Mouse (Mus musculus) kidney, adult 8-10 months (tissue): ENCODE data around the gene Bcl7b.

Source experiments
- DNase-seq, 2 experiments: peaks; one replicate each; pipeline ENCODE4 v3.0.0; 2022

Bcl7b gene

DNA sequence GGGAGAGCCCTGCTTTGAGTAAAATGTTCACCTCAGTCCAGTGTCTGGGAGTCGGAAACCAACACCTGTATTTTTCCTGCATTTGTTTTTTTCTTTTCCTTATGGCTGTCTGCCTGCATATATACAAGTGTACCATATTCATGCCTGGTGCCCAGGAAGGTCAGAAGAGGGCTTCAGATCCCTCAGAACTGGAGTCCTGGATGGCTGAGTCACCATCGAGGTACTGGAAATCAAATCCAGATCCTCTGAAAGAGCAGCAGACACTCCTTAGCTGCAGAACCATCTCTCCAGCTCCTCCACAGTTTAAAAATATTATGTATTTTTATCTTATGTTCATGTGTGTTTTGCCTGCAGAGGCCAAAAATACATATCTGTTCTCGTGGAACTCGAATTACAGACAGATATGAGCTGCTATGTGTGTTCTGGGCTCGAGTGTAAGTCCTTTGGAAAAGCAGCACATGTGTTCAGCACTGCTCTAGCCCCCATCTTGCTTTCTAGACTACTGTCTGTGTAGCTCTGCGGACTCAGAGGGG is 3.7 kb downstream of the Bcl7b start:
- no peak for DNase-seq

DNA sequence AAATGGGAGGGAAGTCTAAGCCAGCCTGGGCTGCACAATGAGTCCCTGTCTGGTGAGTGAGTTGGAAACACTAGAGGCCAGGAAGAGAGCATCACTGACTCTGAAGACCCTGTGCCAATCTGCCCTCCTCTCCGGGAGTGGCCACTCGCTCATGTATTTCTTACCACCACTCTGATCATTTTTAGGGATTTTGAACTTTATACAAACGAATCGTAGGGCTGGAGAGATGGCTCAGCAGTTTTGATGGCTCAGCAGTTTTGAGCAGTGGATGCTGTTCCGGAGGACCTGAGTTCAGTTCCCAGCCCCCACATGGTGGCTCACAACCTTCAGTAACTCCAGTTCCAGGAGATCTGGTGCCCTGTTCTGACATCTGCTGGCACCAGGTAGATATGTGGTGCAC is 4.9 kb downstream of the Bcl7b start:
- DNase-seq, result no peak

DNA sequence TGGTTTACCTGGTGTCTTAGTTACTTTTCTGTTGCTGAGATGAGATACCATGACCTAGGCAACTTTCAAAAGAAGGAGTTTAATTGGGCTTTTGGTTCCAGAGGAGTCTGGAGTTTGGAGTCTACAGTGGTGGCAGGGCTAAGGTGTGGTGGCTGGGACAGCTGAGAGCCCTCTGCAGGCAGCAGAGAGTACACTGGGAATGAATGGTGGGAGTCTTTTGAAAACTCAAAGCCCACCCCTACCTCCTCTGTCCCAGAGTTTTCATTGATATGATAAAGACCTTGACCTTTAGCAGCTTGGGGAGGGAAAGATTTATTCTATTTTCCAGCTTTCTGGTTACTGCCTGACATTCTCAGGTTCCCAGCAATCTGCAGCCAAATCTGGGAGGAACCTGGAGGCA is 7.0 kb downstream of the Bcl7b start:
- DNase-seq, result no peak

DNA sequence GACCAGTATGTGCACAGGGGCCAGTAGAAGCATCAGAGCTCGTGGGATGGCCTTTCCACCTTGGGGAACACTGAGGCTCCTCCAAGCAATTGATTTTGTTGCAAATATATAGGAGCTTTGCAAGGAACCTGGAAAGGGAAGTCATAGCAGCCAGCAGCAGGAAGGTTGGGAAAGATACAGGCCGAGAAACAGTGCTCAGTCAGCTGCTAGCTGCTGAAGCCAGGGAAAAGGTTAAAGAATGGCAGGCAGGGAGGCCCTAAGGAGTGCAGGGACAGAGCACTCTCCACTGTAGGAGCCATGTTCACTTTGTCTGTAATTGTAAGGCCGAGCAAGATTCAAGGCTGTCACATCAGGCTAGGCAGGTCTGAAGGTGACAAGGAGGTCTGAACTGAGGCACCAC is 10.4 kb downstream of the Bcl7b start:
- DNase-seq, result no peak

DNA sequence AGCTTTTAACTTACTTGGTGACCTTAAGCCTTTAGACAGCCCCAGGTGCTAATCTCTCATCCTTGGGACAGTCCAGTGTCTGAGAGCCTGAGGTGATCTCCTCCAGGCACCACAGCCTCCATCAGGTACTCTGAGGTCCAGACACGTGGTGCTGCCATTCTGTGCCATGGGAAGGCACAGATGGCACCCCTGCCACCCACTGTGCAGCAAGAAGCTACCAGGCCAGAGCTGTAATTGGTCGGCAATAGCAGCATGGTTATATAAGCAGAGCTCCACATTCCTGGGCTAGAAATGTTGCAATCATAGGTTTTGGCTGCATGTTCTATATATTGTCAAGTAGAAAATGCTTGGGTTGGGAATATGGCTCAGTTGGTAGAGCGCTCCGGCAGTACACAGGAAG is 10.9 kb downstream of the Bcl7b start:
- DNase-seq, result no peak

DNA sequence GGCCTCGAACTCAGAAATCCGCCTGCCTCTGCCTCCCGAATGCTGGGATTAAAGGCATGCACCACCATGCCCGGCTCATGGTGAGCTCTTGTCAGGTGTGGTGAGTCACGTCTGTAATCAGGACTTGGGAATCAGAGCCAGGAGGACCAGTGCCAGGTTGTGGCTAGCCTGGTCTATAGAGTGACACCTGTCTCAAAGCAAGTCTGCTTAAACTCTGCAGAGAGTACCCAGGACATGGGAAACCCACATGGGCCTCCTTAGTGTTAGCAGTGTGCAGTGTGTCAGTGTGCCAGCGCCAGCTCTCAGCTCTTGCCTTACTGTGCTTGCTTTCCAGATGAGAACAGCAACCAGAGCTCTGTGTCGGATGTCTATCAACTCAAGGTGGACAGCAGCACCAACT is 11.5 kb downstream of the Bcl7b start:
- no peak for DNase-seq

DNA sequence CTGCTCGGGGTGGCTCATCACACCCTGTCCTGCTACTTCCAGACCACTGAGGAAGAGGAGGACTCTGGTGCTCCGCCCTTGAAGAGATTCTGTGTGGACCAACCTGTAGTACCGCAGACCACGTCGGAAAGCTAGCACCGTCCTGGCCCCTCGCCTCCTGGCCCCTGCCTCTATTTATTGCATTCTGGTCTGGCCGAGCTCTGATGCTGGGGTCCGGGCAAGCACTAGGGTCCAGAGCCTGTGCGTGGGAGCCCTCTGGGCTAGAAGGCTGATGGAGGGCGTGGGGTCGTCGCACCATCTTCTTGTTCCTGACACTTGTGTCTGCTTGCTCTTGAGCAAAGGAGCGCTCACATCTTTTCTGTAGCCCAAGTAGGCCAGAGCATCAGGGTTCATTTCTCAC is 12.7 kb downstream of the Bcl7b start:
- DNase-seq, result no peak

DNA sequence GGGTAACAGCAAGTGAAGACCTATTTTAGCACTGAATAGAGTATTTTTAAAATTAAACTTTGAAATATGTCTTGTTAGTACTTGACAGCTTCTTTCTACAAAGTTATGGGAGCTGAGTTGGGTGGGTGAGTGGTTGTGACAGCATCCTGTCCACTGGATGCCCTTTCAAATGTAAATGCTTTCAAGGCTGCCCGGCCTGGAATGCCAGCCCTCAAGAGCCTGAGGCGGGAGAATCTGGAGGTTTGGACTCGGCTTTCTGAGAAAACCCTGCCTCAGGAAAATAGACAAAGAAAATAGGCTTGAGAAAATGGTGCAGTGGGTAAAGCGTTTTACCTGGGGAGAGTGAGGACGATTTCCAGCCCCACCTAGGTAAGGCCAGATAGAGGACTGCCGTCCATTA is 13.7 kb downstream of the Bcl7b start:
- DNase-seq, result no peak

DNA sequence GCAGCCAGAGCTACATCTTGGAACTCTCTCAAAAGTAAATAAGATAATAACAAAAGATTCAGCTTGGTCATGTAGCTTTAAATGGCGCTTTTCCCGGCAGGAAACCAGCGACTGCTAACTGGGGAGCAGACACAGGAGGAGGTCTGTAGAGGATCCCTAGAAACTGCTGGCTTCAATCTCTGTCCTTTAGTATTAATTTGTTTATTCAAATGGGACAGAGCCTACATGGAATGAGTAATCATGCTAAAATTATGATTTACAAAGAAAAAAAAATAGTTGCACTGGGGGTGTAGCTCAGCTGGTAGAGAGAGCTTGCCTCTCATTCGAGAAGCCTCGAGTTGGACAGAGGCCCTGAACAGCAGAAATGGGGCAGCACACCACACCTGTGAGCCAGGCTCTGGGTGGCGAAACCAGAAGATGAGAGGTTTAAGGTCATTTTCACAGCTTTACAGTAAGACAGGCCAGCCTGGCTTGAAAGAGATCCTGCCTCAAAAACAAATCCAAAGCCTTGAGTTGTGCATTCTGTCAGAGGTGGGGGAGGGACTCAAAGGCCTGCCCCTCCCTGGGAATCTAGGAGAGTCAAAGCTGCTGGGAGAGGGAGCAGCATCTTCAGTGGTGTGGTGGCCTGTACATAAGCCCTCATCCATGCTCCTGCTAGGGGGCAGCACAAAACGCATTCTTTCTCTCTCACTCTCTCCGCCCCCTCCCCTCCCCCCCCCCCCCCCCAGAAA is 15.2 kb downstream of the Bcl7b start:
- no peak for DNase-seq

DNA sequence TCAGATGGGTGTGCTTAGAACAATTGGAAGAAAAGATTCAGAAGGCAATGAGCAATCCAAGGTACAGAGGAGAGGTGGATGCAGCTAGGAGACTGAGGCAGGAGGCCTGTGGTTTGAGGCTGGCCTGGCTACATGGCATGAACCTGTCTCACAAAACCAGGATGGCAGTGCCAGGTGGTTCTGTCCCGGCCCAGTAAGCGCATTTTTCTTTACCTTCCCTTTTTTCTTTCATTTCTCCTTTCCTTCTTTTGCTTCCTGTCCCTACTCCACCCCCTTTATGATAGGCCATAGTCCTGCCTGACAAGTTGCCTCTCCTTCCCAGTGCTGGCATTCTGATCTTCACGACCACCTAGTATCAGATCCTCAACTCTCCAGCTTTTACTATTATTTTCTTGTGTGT is 16.9 kb downstream of the Bcl7b start:
- no peak for DNase-seq

DNA sequence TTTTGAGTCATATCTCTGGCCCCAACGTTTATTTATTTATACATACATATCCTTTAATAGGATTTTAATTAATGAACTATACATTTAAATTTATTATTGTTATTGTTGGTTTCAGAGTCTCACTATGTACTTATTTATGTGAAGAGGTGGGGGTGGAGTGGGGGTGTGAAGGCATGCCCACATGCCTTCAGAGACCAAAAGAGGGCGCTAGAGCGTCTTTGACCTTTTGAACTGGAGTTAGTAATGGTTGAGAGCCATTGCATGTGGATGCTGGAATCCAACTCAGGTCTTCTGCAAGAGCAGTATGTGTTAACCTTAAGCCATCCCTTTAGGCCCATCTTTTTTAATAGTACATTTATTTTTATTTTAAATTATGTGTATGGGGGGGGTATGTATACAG is 17.5 kb downstream of the Bcl7b start:
- DNase-seq, result peak in 1 of 2 experiments; percentile 41

DNA sequence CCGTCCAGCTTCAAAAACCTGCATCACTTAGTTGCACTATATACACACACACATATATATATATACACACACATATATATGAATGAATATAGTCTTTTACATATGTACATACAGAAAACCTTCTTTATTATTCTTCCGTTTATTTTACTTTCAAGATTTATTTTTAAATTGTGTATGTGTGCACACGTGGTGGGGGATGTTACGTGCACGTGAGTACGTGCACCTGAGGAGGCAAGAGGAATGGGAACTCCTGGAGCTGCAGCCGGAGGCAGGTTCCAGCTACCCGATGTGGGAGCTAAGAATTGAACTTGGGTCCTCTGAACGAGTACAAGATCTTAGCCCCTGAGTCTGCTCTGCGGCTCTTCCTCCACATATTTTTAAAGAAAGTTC is 18.1 kb downstream of the Bcl7b start:
- DNase-seq, result no peak

DNA sequence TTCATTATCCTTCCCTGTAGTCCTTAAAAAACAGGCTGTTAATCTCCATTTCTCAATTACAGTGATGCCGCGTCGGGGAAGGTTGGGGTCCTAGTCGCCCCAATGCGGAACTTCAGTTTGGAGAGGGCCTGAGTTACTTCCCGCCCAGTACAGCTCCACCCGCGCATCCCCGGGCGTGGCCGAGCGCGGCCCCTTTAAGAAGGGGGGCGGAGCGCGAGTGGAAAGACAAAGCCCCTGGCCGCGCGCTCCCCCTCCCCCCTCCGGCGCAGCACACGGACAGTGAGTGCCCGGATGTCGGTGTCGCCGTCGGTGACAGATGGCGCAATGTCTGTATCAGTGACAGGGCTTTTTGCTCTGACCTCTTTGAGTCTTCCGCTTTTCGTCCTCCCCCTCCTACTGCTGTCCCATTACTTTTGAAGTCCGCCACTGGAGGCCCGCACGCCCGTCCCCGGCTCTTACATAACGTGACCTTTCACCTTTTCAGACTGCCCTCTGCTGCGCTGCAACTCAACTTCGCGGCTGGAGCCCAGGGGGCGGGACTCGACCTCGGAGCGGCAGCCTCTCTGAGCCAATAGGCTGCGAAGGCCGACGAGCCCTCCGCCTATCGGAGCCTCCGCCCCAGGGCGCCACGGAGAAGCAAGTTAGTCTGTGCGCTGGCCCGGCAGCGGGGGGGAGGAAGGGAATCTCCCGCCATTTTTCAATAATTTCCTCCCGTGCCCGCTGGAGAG is 18.7 kb downstream of the Bcl7b start, which contains the start of gene Baz1b:
Baz1b (plus strand) TSS at position 644 of the 728 bp plus-strand sequence.
- DNase-seq, result peak; percentile 99

DNA sequence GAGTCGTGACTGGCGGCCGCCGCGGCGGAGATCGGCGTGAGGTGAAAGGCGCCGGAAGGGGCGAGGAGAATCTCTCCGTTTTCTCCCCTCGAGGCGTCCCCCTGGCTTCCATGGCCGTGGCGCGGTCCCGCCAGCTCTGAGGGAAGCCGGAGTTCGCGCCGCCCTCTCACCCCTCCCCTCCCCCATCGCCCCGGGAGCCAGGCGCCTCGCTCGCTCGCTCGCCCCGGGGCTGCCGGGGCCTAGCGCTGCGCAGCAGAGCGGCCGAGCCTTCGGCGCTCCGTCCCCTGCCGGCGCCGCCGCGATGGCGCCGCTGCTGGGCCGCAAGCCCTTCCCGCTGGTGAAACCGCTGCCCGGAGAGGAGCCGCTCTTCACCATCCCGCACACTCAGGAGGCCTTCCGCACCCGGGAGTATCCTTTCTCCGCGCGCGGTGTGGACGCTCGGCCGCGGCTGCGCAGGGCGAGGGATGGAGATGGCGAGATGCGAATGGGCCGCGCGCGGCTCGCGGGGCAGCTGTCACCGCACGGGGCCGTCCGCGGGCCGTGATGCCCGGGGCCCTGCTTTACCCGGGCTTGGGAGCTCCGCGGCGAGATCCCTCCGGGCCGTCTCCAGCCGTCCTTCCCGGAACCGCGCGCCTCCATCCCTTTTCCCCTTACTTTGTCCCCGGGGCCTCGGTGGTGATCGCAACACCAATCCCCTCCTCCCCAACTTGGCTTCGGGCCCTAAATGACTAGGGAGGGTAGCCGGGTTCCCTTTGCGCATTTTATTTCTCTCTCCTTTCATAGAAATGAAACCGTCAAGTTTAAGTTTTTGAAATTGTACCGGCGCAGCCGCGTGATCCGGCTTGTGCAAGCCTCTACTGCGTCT is 19.5 kb downstream of the Bcl7b start:
- peak in 1 of 2 experiments; percentile 33 for DNase-seq

DNA sequence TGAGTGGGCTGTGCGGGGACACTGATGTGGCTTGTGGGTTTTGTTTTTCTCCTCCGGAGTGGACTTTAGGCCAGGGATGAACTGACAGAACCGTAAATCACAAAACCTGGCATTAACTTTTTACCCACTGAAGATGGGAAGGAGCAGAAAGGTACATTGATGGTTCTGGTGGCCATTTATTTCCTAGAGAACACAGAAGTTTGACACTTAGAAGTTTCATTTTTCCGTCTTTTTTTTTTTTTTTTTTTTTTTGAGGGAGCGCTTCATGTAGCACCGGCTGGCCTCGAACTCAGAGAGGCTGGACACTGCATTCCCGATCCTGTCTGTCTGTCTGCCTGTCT is 20.1 kb downstream of the Bcl7b start:
- no peak for DNase-seq

DNA sequence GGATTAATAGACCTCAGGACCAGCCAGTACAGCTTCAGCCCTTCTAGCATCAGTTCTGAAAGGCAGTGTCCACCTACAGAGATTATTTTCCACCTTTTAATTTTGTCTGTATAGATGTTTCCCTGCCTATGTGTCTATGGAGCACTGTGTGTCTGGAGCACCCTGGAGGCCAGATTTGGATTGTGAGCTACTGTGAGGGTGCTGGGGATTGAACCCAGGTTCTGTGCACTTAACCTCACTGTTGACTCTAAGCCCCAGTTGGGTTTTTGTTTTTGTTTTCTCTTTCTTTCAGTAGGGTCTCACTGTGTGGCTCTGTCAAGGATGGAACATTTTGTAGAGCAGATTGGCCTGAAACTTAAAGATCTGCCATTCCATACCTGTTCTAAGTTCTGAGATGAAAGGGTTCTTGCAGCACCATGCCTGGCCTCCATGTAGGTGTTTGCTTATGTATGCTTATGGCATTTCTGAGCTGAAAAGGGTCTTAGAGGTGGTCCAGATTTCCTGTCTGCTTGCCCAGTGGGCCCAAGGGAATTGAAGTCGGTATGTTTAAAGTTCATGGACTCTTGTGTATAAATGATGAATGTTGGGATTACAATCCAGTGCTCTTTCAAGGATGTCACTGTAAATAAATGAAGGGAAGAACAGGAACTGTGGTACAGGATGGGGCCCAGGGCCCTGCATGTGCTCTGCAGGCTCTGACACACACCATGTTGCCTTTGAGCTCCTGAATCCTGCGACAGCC is 21.4 kb downstream of the Bcl7b start:
- no peak for DNase-seq

DNA sequence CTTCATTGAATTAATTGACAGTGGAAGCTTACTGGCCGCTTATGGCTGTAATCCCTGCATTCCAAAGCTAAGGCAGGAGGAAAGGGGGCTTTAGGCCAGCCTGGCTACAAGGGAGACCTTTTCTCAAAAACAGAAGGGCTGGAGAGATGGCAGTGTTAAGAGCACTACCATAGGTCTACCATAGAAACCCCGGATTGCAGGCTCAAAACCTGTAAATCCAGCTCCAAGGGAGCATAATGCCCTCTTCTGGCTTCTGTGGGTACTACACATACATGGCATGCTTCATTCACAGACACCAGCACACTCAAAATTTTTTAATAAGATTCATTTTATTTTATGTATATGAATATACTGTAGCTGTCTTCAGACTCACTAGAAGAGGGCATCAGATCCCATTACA is 23.5 kb downstream of the Bcl7b start:
- DNase-seq, result peak; percentile 52 to 76

DNA sequence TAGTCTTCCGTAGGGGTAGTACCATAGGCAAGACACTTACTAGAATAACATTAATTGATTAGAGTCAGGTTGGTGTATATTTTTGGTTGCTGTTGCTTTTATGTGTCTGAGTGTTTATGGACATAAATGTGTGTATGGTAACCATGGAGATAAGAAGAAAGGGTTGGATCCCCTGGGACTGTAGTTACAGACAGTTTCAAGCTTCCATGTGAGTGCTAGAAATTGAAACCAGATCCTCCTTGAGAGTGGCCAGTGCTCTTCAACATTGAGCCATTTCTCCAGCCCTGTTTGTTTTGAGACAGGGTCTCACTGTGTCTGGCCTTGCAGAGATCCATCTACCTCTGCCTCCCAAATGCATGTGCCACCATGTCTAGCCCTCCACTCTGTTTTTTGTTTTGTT is 24.3 kb downstream of the Bcl7b start:
- DNase-seq, result no peak

DNA sequence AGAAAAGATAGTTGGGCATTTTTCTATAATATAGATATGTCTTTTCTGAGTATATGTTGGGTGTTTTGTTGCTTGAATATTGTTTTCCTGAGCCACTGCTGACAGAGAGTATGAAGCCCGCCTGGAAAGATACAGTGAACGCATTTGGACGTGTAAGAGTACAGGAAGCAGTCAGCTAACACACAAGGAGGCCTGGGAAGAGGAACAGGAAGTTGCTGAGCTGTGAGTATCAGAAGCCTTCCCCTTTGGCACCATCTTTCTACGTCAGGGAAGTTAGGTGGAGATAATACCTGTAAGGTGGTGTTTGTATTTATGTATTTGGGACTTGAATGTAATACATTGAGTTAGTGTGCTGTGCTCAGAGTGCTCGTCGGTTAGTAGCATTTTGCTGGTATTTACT is 28.3 kb downstream of the Bcl7b start:
- no peak for DNase-seq

DNA sequence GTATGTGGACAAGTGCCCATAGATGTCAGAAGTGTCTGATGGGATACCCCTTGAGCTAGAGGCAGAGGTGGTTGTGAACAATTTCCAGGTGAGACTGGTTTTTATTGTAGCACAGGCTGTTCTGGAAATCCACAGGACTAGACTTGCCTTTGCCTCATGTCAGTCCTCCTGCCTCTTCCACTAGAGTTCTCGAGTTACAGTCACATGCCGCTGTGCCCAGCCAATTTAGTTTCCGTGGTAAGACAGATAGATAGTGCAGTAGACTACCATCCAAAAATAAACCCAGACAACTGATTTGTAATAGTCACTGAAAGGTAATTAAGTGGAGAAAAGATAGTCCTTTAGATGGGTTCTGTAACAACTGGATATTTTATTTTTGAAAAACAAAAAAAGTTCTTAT is 34.7 kb downstream of the Bcl7b start:
- DNase-seq, result no peak

DNA sequence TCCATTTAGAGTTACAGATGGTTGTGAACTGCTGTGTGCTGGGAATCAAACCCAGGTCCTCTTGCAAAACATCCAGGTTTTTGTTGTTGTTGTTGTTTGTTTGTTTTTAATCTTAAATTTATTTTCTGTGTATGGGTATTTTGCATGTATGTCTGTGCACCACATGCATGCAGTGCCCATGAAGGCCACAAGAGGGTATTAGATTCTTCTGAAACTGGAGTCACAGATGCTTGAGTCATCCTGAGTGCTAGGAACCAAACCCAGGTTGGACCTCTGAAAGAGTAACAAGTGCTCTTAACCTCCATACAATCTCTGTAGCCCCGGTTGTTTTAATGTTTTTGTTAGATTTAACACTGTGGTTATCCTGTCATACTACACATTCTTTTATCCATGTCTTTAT is 40.1 kb downstream of the Bcl7b start:
- DNase-seq, result peak in 1 of 2 experiments; percentile 16

DNA sequence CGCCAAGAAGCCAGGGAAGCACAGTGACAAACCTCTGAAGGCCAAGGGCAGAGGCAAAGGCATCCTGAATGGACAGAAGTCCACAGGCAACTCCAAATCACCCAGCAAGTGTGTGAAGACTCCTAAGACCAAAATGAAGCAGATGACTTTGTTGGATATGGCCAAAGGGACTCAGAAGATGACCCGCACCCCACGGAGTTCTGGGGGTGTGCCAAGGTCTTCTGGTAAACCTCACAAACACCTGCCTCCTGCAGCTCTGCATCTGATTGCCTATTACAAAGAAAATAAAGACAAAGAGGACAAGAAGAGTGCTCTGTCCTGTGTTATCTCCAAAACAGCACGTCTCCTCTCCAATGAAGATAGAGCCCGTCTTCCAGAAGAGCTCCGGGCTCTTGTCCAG is 48.8 kb downstream of the Bcl7b start:
- no peak for DNase-seq

DNA sequence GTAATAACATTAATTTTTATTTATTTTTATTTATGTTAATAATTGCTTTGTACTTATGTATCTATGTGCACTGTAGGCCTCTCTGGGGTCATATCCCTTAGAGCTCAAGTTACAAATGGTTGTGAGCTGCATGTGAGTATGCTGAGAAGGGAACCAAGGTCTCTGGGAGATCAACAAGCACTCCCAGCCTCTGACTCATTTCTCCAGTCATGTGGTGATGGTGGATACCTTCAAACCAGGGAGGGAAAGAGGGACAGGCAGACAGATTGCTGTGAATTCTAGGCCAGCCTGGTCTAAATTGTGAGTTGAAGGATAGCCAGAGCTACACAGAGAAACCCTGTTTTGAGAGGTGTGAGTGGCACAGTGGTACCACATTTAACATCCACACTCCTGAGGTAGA is 52.9 kb downstream of the Bcl7b start:
- no peak for DNase-seq
